8 mouse cellular contexts compared by ENCODE assay signal in the genomic region with DNA sequence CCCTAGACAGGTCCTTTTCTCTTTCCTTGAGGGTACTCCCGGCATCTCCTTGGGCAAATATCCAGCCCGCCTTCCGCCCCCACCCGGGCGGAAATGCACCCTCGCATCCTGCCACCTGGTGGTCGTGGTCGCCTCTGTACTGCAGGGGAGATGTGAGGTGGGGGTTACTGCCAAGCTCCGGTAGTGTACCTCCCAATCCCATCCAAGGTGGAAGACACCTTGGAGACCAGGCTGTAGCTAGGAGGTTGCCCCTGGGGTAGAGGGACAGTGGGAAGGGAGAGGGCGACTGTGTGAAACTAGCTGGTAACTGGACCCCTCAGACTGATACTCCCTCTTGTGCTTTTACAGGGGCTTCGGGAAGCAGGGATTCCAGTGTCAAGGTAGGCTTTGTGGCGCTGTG. TPM values are rescaled to one million over a fixed set of nuclear protein-coding genes. Genes with fewer than 3 reads are reported as not detected.
DNase-seq lines count a peak whose midpoint lies in the region; ATAC-seq lines count a peak whose summit lies in the region.

No protein-coding gene starts in this region.

- no peak overlapping the region for H3K9ac ChIP-seq in intestine, embryonic 15.5 days

- H3K4me1 ChIP-seq in forebrain, embryonic 10.5 days, result peaks cover 34% of the 10 kb centered on the region
- H3K4me1 ChIP-seq in intestine, embryonic 15.5 days (replicated peaks), result peaks cover 16% of the 10 kb centered on the region

- peak overlapping the region; percentile 98 for H3K4me2 ChIP-seq in intestine, embryonic 15.5 days (replicated peaks)

- H3K4me3 ChIP-seq in forebrain, embryonic 10.5 days, result peak overlapping the region; percentile 73
- peak overlapping the region; percentile 63; the same call in 1 of the 2 replicates for H3K4me3 ChIP-seq in intestine, embryonic 15.5 days (replicated peaks)

- no peaks in the 10 kb centered on the region for H3K9me3 ChIP-seq in forebrain, embryonic 10.5 days
- no peaks in the 10 kb centered on the region for H3K9me3 ChIP-seq in intestine, embryonic 15.5 days

- H3K27me3 ChIP-seq in forebrain, embryonic 10.5 days (ENCODE audit: poor library complexity, severe bottlenecking), result peaks cover 52% of the 10 kb centered on the region
- peaks cover 39% of the 10 kb centered on the region for H3K27me3 ChIP-seq in intestine, embryonic 15.5 days (replicated peaks)

- DNase-seq in layer of hippocampus, adult 11-12 months (ENCODE audit: low spot score), result peak; percentile 52
- DNase-seq in layer of hippocampus, adult 9-10 months (ENCODE audit: low spot score), result no peak
- peak; percentile 29 for DNase-seq in ZHBTc4 (ENCODE audit: low read depth, low spot score)
- no peak for DNase-seq in forebrain, embryonic 10.5 days (ENCODE audit: extremely low spot score, low spot score)
- peak; percentile 32 to 67 for DNase-seq in spleen, postnatal 10 days (ENCODE audit: low spot score in 2 of 2)
- no peak for DNase-seq in adipocyte (ENCODE audit: low spot score)

- 0 out of 2 replicates have a peak, but pooled peaks have one; percentile 9 for ATAC-seq in intestine, embryonic 15.5 days
- ATAC-seq in megakaryocyte, adult 5-6 weeks (ENCODE audit: poor library complexity, severe bottlenecking), result peak; percentile 39

- 13% methylated on average over 12 of the region's 12 CpGs for WGBS in forebrain, embryonic 10.5 days
- WGBS in intestine, embryonic 15.5 days, result 12% methylated on average over 12 of the region's 12 CpGs

- no peak overlapping the region for H3K27ac ChIP-seq in forebrain, embryonic 10.5 days
- H3K27ac ChIP-seq in intestine, embryonic 15.5 days, result no peak overlapping the region

- no peaks in the 10 kb centered on the region for H3K36me3 ChIP-seq in forebrain, embryonic 10.5 days (replicated peaks)
- H3K36me3 ChIP-seq in intestine, embryonic 15.5 days, result no peaks in the 10 kb centered on the region

RNA-seq across cellular contexts. Expression of gene Prkcb, which starts 1.6 kb away (rescaled TPM):
- 3.5 and 4.6 TPM in 2 replicates for polyA plus RNA-seq in forebrain, embryonic 10.5 days (2016; fragmentation: Nextera tagmentation; extraction: Ambion mirVana)
- 11.5 and 12.3 TPM in 2 replicates for polyA plus RNA-seq in intestine, embryonic 15.5 days (2015; fragmentation: Nextera tagmentation; extraction: Ambion mirVana)
- total RNA-seq in megakaryocyte, adult 5-6 weeks (2015), result 131 and 135 TPM in 2 replicates
- 85.9 and 96.3 TPM in 2 replicates for total RNA-seq in megakaryocyte, adult 5-6 weeks (2017)

Comparison
In these comparisons a context has a peak if more than half of its experiments do, and no peak if none do; other contexts are left out.
1. DNase-seq: peak in layer of hippocampus, adult 11-12 months (single experiment), ZHBTc4 (single experiment) and spleen, postnatal 10 days (2 of 2); none in layer of hippocampus, adult 9-10 months (single experiment), forebrain, embryonic 10.5 days (single experiment) and adipocyte (single experiment).